Mouse (Mus musculus) MEL (cell line): ENCODE results near the gene Fam185a.

Source experiments
- BHLHE40 ChIP-seq: IDR thresholded peaks from 2 replicates; pipeline ENCODE4 v1.6.1; 2012; ENCODE audit warnings: low read depth, mild to moderate bottlenecking, inconsistent platforms, low read length, improper control_type of control experiment, borderline replicate concordance
- CHD2 ChIP-seq: IDR thresholded peaks from 2 replicates; pipeline ENCODE4 v1.6.1; 2011; ENCODE audit warnings: low read length, improper control_type of control experiment
- CTCF ChIP-seq, 3 experiments: IDR thresholded peaks in 2 of 3; conservative IDR thresholded peaks in 1 of 3; 2 replicates each; pipeline ENCODE4 v1.5.1; 2011 to 2012; ENCODE audit warnings: low read length in 3 of 3, low read depth in 2 of 3, mild to moderate bottlenecking in 2 of 3, improper control_type of control experiment in 1 of 3, inconsistent platforms in 1 of 3, mixed read lengths in 1 of 3, moderate library complexity in 1 of 3; ENCODE audit not compliant: control insufficient read depth in 1 of 3, insufficient read depth in 1 of 3, poor library complexity in 1 of 3, severe bottlenecking in 1 of 3
- EP300 ChIP-seq, 2 experiments: IDR thresholded peaks; 2 replicates each; pipeline ENCODE4 v1.6.1; 2011; ENCODE audit warnings: improper control_type of control experiment in 2 of 2, low read length in 2 of 2, low read depth in 1 of 2, mild to moderate bottlenecking in 1 of 2
- GATA1 ChIP-seq: IDR thresholded peaks from 2 replicates; pipeline ENCODE4 v1.6.1; 2011; ENCODE audit warnings: low read depth, low read length, improper control_type of control experiment
- MAFK ChIP-seq: IDR thresholded peaks from 2 replicates; pipeline ENCODE4 v1.6.1; 2011; ENCODE audit warnings: low read depth, mild to moderate bottlenecking, low read length, improper control_type of control experiment, borderline replicate concordance
- NRF1 ChIP-seq: IDR thresholded peaks from 2 replicates; pipeline ENCODE4 v1.6.1; 2014; ENCODE audit warnings: low read depth, mild to moderate bottlenecking, inconsistent platforms, low read length, improper control_type of control experiment, moderate library complexity; ENCODE audit not compliant: poor library complexity, insufficient read depth, severe bottlenecking
- POLR2A ChIP-seq, 2 experiments: IDR thresholded peaks; 2 replicates each; pipeline ENCODE4 v1.6.1; 2011 to 2012; ENCODE audit warnings: low read length in 2 of 2, mild to moderate bottlenecking in 2 of 2, control low read depth in 1 of 2, improper control_type of control experiment in 1 of 2, low read depth in 1 of 2, moderate library complexity in 1 of 2; ENCODE audit not compliant: control insufficient read depth in 1 of 2, insufficient read depth in 1 of 2, poor library complexity in 1 of 2
- POLR2AphosphoS5 ChIP-seq: IDR thresholded peaks from 2 replicates; pipeline ENCODE4 v1.6.1; 2012; ENCODE audit warnings: low read depth, borderline replicate concordance, mild to moderate bottlenecking, inconsistent platforms, low read length, moderate library complexity, mixed read lengths
- RCOR1 ChIP-seq: IDR thresholded peaks from 2 replicates; pipeline ENCODE4 v1.6.1; 2012; ENCODE audit warnings: low read depth, mild to moderate bottlenecking, inconsistent platforms, low read length, improper control_type of control experiment
- UBTF ChIP-seq: IDR thresholded peaks from 2 replicates; pipeline ENCODE4 v1.6.1; 2012; ENCODE audit warnings: low read depth, mild to moderate bottlenecking, inconsistent platforms, low read length, improper control_type of control experiment, moderate library complexity, borderline replicate concordance; ENCODE audit not compliant: insufficient read depth
- ZC3H11A ChIP-seq: IDR thresholded peaks from 2 replicates; pipeline ENCODE4 v1.6.1; 2012; ENCODE audit warnings: low read depth, mild to moderate bottlenecking, inconsistent platforms, low read length, improper control_type of control experiment
- ZNF384 ChIP-seq: IDR thresholded peaks from 2 replicates; pipeline ENCODE4 v1.6.1; 2012; ENCODE audit warnings: low read depth, mild to moderate bottlenecking, inconsistent platforms, low read length, improper control_type of control experiment

DNA sequence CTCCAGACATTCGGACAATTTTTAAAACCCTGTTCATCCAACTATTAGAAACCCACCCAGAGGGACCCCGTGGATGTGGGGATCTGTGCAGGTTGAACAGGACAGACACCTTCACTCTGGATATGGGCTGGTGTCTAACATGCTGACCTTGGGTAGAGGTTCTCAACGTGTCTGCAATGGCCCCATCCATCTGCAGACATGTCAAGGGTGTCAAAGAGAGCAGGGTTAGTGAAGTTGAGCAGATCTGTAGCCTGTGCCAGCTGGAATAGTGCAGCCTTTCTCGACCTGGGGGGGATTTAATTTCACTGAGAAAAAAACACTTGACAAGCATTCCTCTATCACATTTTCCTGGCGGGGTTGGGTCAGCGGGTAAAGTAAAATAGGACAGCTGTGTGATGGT lies 42.1 kb upstream of the Fam185a start:
- TF ChIP-seq POLR2A (IDR thresholded peaks at IDR 0.05; ENCODE audit: control insufficient read depth in 1 of 2, insufficient read depth in 1 of 2, low read depth in 1 of 2, low read length in 2 of 2, poor library complexity in 1 of 2) (no peak), CTCF (IDR thresholded peaks at IDR 0.05 in 2 of 3, conservative IDR thresholded peaks at IDR 0.05 in 1 of 3; ENCODE audit: control insufficient read depth in 1 of 3, insufficient read depth in 1 of 3, low read depth in 2 of 3, low read length in 3 of 3, poor library complexity in 1 of 3, severe bottlenecking in 1 of 3) (no peak), NRF1 (no peak), MAFK (no peak), EP300 (IDR thresholded peaks at IDR 0.05; ENCODE audit: low read depth in 1 of 2, low read length in 2 of 2) (no peak), ZC3H11A (no peak), POLR2AphosphoS5 (no peak), ZNF384 (no peak), CHD2 (no peak), RCOR1 (no peak), GATA1 (no peak), BHLHE40 (no peak), UBTF (no peak)
